Mouse (Mus musculus) E14TG2a.4 (cell line): ENCODE measurements at regions not wholly inside any gene's neighbourhood (a gene's known extent, or its start where the extent isn't known, plus 50 kb on each side); places are given as distances from the start of the nearest gene placed in this dataset.

Experiments used
- CTCF ChIP-seq: conservative IDR thresholded peaks from 2 replicates; pipeline ENCODE4 v1.5.1; 2014; ENCODE audit warnings: low read length
- NANOG ChIP-seq: IDR thresholded peaks from 2 replicates; pipeline ENCODE4 v1.6.1; 2014; ENCODE audit warnings: borderline replicate concordance, low read length, mixed read lengths
- POU5F1 ChIP-seq: IDR thresholded peaks from 2 replicates; pipeline ENCODE4 v1.6.1; 2014; ENCODE audit warnings: low read length, borderline replicate concordance

- TF ChIP-seq CTCF (no peak), POU5F1 (no peak), NANOG (no peak)
Measured at GRCm38 (mm10) chr6:99930316-99930715, 204.1 kb upstream of the Prok2 start.
